Mouse (Mus musculus): Measurements from ENCODE around the gene Arsa.

- TF ChIP-seq POLR2A (IDR thresholded peaks at IDR 0.05; ENCODE audit: control insufficient read depth, low read depth, low read length) (peak; percentile 75), CTCF (IDR thresholded peaks at IDR 0.05; ENCODE audit: control insufficient read depth, insufficient read depth, insufficient replicate concordance, low read depth, low read length) (no peak)
Observed at GRCm38 (mm10) chr15:89429352-89430221, 47.6 kb downstream of the Arsa start, which contains the start of the genes C730034F03Rik, Gm44502 and Chkb.
